Mouse (Mus musculus): ENCODE results near the gene Rprm.

Gene Rprm

GRCm38 (mm10) chr2:54085430-54086087 is at the start of gene Rprm:
Gene Rprm (minus strand): TSS chr2:54085552.
- peak; percentile 92 for DNase-seq (ENCODE audit: low spot score)

DNA sequence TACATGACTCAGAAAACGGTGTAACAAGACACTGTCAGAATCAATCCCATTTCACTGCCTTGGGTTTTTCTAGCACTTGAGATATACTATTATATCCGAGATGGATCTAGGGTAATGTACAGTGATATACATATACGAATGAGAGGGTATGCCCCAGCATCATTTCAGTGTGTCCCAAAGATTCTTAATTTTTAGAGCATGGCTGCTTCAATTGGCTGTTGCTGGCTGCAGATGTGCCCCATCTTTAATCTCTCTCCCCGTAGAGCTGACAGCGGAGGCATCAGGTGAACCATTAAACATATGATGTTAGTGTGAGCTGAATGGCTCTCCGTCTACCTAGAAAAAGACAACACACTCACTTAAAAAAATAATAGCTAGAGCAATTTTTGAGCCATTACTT is 34.0 kb upstream of the Rprm start:
- no peak for DNase-seq (ENCODE audit: low spot score)

GRCm38 (mm10) chr2:54118881-54119280 is 33.5 kb upstream of the Rprm start:
- no peak for DNase-seq (ENCODE audit: low spot score)

GRCm38 (mm10) chr2:54111294-54111693 is 25.9 kb upstream of the Rprm start:
- no peak for DNase-seq (ENCODE audit: low spot score)

GRCm38 (mm10) chr2:54106232-54106726 is 20.9 kb upstream of the Rprm start:
- no peak for DNase-seq (ENCODE audit: low spot score)

- no peak for DNase-seq (ENCODE audit: low spot score)
These were observed 14.6 kb upstream of the Rprm start for GRCm38 (mm10) chr2:54099939-54100338.

- no peak for DNase-seq (ENCODE audit: low spot score)
These were observed 7.3 kb upstream of the Rprm start for GRCm38 (mm10) chr2:54092616-54093015.

DNA sequence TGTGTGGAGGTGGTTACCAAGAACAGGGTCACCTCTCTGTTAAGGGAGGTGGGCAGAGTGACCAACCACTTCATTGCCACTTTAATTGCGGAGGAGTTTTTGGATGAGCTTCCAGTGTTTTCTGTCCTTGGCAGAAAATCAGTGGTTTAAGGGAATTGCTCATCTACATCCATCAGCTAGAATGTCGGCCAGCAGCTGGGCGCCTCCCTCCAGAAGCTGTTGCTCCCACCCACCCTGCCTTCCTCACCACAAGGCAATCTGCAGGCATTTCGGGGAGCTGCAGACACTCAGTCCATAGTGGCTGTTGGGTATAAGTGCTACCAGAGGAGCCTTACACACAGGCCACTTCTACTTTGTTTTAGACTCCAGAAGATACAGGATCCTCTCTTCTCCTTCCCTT is 902 bp upstream of the Rprm start:
- no peak for DNase-seq (ENCODE audit: low spot score)

- no peak for DNase-seq (ENCODE audit: low spot score)
These were observed 469 bp downstream of the Rprm start for GRCm38 (mm10) chr2:54084737-54085429.

DNA sequence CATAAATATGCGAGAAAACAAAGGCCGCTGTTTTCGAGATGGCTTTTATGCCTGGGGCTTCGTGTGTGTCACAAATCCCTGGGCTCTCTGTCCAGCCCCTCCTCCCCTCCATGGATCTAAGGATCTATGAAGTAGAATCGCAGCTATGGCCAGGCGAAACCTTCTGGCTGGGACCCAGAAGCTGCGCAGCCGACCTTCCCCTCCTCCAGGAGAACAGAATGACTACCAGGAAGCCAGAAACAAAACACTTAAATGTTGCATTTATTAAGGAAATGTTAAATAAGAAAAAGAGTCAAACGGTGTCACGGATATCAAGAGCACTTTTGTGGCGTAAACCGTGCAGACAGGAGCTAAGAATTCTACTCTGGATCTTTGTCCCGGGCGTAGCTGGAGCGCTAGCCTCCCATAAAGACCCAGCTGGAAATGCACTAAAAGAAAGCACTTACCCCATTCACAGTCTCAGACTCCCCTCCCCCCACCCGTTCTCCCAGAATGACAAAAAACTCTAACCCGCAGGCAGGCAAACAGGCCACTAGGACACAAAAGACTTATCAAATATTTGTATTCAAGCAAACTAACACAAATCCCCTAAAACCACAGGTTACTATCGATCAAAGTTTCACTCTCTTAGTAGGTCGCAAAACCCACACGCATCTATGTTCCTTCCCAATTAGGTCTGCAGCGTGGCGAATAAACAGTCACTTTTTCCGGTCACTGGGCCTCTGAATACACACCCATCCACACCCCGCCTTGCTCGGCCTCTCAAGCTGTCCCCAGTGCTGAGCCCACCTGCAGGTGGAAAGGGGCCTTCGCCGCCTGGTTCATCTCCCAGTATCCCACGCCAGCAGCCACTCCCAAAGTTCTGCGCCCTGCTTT is 1.3 kb downstream of the Rprm start:
- no peak for DNase-seq (ENCODE audit: low spot score)

- no peak for DNase-seq (ENCODE audit: low spot score)
These were observed 6.4 kb downstream of the Rprm start for GRCm38 (mm10) chr2:54078961-54079360.

DNA sequence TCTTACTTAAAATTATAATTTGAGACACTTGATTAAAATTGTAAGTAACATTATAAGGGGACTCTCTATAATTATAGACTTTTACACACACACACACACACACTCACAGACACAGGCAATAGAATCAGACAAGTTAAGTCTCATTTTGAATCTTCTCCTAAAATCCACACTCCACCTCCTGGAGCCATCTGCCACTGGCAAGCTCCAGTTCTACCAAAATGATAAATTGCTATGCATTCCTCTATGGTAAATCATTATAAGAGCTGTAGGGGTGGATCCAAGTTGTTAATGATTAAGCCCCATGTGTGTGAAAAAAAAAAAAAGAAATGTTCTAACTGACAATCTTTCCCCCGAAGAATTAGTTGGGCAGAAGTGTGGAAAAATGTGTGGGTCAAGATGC is 13.8 kb downstream of the Rprm start:
- no peak for DNase-seq (ENCODE audit: low spot score)

GRCm38 (mm10) chr2:54062421-54062820 is 22.9 kb downstream of the Rprm start:
- no peak for DNase-seq (ENCODE audit: low spot score)

- DNase-seq (ENCODE audit: low spot score): no peak
These were observed 24.3 kb downstream of the Rprm start for GRCm38 (mm10) chr2:54061039-54061438.

Measured in ovary, postnatal 10 days (tissue).